Mouse (Mus musculus) right cerebral cortex, postnatal 14 days (tissue): ENCODE data around the gene Gal3st1.

ENCODE experiments used
- DNase-seq: peaks from one replicate; pipeline ENCODE4 v3.0.0; 2022

Gene Gal3st1

GRCm38 (mm10) chr11:4035116-4035892, 51.9 kb downstream of the Gal3st1 start:
- DNase-seq = no peak

GRCm38 (mm10) chr11:4035916-4036315, 52.5 kb downstream of the Gal3st1 start:
- no peak for DNase-seq

- no peak for DNase-seq
Observed at GRCm38 (mm10) chr11:4036365-4037084, 53.1 kb downstream of the Gal3st1 start.

- no peak for DNase-seq
Observed at GRCm38 (mm10) chr11:4039951-4040350, 56.5 kb downstream of the Gal3st1 start.

- no peak for DNase-seq
Observed at GRCm38 (mm10) chr11:4041123-4041625, 57.7 kb downstream of the Gal3st1 start.

- DNase-seq = no peak
Observed at GRCm38 (mm10) chr11:4043081-4043480, 59.6 kb downstream of the Gal3st1 start.

GRCm38 (mm10) chr11:4046526-4046925, 63.1 kb downstream of the Gal3st1 start:
- DNase-seq = no peak

GRCm38 (mm10) chr11:4047766-4048165, 64.3 kb downstream of the Gal3st1 start:
- DNase-seq = no peak

- no peak for DNase-seq
Observed at GRCm38 (mm10) chr11:4048438-4048837, 65.0 kb downstream of the Gal3st1 start.
